Mouse (Mus musculus): ENCODE data around the gene Asic1. TPM values are rescaled to one million over a fixed set of nuclear protein-coding genes. Genes with fewer than 3 reads are reported as not detected.

The Asic1 gene
- under 1 TPM; 0.48 to 0.55 TPM for total RNA-seq (2021)

- intact Hi-C loops (cut with DNase I): loop anchor here (10.0 kb wide), 1 partner anchor 665 kb away; no protein-coding TSS in a partner anchor
- peak; percentile 47 for DNase-seq (ENCODE audit: low spot score)
These were observed at the start of gene Asic1 for GRCm38 (mm10) chr15:99670154-99670821. Gene Asic1 (plus strand): TSS chr15:99670368.

- DNase-seq (ENCODE audit: low spot score): no peak
- intact Hi-C loops (cut with DNase I): no loop called here
These were observed 48.1 kb upstream of the Asic1 start for GRCm38 (mm10) chr15:99622063-99622462.

GRCm38 (mm10) chr15:99631618-99632017 is 38.5 kb upstream of the Asic1 start:
- intact Hi-C loops (cut with DNase I): no loop called here
- DNase-seq (ENCODE audit: low spot score): no peak

GRCm38 (mm10) chr15:99634702-99635101 is 35.5 kb upstream of the Asic1 start:
- intact Hi-C loops (cut with DNase I): no loop called here
- DNase-seq (ENCODE audit: low spot score): no peak

GRCm38 (mm10) chr15:99637405-99638123 is 32.6 kb upstream of the Asic1 start:
- no peak for DNase-seq (ENCODE audit: low spot score)
- intact Hi-C loops (cut with DNase I): no loop called here

- DNase-seq (ENCODE audit: low spot score): no peak
- intact Hi-C loops (cut with DNase I): no loop called here
These were observed 32.1 kb upstream of the Asic1 start for GRCm38 (mm10) chr15:99638124-99638485.

GRCm38 (mm10) chr15:99642622-99643021 is 27.5 kb upstream of the Asic1 start:
- intact Hi-C loops (cut with DNase I): no loop called here
- DNase-seq (ENCODE audit: low spot score): no peak

GRCm38 (mm10) chr15:99643832-99644231 is 26.3 kb upstream of the Asic1 start:
- intact Hi-C loops (cut with DNase I): no loop called here
- DNase-seq (ENCODE audit: low spot score): no peak

GRCm38 (mm10) chr15:99644776-99645175 is 25.4 kb upstream of the Asic1 start:
- DNase-seq (ENCODE audit: low spot score): no peak
- intact Hi-C loops (cut with DNase I): no loop called here

- intact Hi-C loops (cut with DNase I): no loop called here
These were observed 21.8 kb upstream of the Asic1 start for GRCm38 (mm10) chr15:99648326-99648725.

GRCm38 (mm10) chr15:99649067-99649761 is 21.0 kb upstream of the Asic1 start:
- intact Hi-C loops (cut with DNase I): no loop called here

More at GRCm38 (mm10) chr15:99648326-99648725, 21.8 kb upstream of the Asic1 start:
- DNase-seq (ENCODE audit: low spot score): no peak

GRCm38 (mm10) chr15:99650304-99650703 is 19.9 kb upstream of the Asic1 start:
- DNase-seq (ENCODE audit: low spot score): no peak
- intact Hi-C loops (cut with DNase I): no loop called here

More at GRCm38 (mm10) chr15:99649067-99649761, 21.0 kb upstream of the Asic1 start:
- DNase-seq (ENCODE audit: low spot score): no peak

GRCm38 (mm10) chr15:99651163-99651872 is 18.9 kb upstream of the Asic1 start, which contains the start of gene Racgap1:
Gene Racgap1 (minus strand): TSS chr15:99651656.
- intact Hi-C loops (cut with DNase I): no loop called here
- peak; percentile 91 for DNase-seq (ENCODE audit: low spot score)

GRCm38 (mm10) chr15:99651984-99652872 is 17.9 kb upstream of the Asic1 start:
- DNase-seq (ENCODE audit: low spot score): no peak
- intact Hi-C loops (cut with DNase I): no loop called here

GRCm38 (mm10) chr15:99653291-99653690 is 16.9 kb upstream of the Asic1 start:
- intact Hi-C loops (cut with DNase I): no loop called here

GRCm38 (mm10) chr15:99653876-99654275 is 16.3 kb upstream of the Asic1 start:
- intact Hi-C loops (cut with DNase I): no loop called here
- no peak for DNase-seq (ENCODE audit: low spot score)

More at GRCm38 (mm10) chr15:99653291-99653690, 16.9 kb upstream of the Asic1 start:
- no peak for DNase-seq (ENCODE audit: low spot score)

- no peak for DNase-seq (ENCODE audit: low spot score)
- intact Hi-C loops (cut with DNase I): no loop called here
These were observed 14.2 kb upstream of the Asic1 start for GRCm38 (mm10) chr15:99655956-99656355.

- DNase-seq (ENCODE audit: low spot score): no peak
- intact Hi-C loops (cut with DNase I): no loop called here
These were observed 11.7 kb upstream of the Asic1 start for GRCm38 (mm10) chr15:99658437-99658836.

All from heart, postnatal 25 days (tissue).